Mouse (Mus musculus) right cerebral cortex, postnatal 25 days (tissue): ENCODE data around the gene Mrpl20.

Experiments
- DNase-seq: peaks from one replicate; pipeline ENCODE4 v3.0.0; 2022

Gene Mrpl20

DNA sequence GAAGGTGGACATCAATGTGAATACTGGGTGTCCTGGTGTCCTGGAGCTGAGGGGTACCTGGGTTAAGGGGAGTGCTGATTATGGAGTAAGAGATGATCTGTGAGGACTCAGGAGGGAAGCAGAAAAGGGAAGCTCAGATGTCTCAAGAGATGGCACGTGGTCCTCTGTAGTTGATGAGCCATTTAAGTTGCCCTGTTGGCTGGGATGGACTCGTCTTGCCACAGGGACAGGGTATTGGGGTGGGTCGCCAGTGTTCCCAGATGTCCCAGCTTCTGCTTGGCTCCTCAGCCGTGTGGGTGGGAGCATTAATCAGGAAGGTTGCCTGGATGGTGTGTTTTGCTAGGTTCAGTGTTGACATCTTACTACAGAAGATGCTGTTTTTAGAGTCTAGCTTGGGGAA lies 30.6 kb downstream of the Mrpl20 start:
- no peak for DNase-seq

DNA sequence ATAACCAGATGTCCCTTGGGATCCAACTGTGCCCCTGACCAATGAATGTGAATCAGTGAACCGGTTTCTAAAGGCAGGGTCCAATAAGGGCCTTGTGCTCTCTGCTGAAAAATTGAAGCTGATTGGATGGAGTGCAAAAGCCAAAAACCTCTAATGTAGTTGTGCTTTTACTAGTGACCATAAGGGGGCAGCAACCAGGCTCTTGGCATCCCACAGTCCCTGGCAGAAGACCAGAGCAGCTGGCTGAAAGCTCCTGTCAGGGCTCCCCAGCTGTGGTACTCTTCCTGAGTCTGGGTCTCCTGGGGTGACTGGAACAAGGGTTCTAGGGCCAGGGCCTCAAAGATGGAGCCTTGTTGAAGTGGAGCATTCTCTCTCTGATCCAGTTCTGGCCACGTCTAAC lies 31.2 kb downstream of the Mrpl20 start:
- DNase-seq, result peak; percentile 67

DNA sequence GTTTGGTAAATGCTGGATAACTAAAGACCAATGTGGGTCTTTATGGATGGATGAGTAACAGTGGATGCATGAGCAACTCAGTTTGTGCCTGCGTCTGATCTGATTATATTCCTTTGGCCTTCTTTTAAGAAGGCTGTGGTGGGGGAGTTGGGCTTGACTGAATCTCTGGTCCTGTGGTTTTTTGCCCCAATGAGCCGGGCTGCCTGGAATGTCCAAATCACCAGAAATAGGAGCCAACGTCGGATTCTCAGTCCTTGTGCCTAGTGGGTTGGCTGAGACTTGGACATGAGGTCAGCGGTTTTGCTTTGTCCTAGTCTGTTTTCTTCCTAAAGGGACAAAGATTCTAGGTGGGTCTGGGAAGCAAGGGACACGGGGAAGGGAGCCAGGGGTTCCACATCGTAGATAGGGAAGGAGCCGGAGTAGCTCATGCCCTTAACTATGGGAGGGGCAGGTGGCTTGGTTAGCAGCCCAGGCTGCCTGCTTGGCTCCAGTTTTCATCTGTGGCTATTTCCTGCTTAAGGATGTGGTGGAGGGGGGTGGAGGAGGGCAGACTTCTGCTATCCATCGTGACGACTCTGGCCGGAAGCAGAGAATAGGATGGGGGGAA lies 34.8 kb downstream of the Mrpl20 start:
- DNase-seq, result no peak

DNA sequence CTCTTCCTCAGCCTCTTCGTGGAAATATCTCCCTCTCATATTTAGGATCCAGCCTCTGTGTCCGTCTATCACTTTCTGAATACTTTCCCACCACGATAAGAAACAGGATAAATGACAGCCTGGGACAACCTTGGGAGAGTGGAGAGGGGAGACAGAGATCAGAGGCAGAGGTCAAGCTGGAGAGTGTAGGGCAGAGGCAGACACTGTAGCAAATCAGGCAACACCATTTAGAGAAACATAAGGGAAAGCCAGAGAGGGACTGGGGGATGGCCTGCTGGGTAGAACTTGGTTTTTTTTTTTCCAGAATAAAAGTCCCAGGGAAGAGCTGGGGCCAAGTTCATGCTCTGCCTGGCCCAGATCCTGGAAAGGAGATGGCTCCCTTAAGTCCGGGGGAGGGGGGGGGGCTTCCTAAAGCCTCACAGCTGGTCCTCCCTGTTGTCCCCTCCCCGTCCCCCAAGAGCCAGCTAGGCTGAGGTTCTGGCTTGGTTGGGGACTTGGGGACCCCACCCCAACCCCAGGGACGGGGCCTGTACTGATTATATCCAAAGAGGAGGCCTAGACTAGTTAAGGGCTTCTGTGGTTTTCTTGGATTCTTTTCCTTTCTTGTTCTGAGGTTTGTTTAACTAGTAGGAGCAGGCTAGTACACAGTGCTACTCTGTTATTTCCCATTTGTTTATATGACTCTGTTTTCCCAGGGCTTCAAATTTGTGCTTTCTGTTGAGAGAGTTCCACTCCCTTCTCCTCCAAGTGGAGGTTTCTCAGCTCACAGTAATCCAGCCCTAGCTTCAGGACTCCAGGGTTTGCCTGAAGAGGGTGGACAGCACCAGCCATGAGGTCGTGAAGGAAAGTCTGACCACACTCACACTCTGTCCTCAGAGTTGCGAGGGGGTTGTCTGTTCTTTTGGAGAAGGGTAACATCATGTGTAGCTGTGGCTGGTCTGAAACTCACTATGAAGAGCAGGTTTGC lies 35.8 kb downstream of the Mrpl20 start:
- DNase-seq, result no peak

DNA sequence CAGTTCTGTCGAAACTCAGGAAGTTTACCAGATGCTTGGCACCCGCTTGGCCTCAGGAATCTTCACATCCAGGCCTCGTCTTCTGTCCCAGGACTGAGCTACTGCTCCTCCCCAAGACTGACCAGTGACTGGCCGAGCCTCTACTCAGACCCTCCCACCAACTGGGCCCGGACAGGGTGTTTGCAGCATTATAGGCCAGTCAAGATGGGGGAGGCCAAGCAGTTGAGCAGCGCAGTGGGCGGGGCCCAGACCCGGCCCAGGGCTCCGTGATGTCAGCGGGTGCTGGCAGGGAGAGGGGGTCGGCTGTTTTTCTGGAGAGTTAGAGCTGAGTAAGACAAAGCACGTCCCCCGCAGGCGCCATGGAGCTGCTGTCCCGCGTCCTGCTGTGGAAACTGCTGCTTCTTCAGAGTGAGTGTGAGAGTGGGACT lies 36.8 kb downstream of the Mrpl20 start, which contains the start of gene Mxra8:
TSS of gene Mxra8 (plus strand) at position 198 of the 428 bp plus-strand sequence.
- no peak for DNase-seq

DNA sequence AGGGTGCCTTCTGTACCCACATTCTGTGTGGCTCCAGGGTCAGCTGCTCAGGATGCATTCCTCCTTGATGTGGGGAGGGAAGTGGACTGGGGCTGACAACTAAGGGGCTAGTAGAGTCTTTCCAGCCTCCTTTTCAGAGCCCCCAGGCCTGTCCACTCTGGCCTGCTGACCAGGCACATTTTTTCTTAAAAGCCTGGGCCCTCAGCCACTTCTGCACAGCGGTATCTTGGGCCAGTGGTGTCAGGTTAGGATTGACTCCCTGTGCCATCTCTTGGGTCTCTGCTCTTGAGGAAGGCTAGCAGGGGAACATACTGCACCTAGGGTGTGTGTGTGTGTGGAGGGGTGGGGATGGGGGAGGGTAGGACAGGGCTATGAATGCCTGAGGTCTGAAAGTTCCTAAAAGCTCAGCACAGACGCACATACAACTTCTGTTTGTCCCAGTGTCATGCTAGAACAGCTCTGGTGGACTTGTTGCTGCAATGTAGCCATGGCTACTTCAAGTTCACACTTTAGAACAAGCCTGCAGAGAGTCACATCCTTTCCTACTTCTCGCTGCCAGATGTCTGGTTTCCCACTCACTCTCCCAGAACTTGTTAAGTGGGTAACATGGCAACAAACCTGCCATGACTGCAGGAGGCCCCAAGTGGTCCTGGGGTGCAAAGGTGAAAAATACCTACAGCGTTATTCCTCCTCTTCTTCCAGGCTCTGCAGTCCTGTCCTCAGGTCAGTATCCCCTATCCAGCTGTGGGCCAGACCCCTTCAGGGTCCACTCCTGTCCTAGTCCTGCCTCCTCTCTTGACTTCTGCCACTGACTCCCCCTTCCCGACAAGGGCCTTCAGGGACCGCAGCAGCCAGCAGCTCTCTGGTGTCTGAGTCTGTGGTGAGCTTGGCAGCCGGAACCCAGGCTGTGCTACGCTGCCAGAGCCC lies 37.7 kb downstream of the Mrpl20 start:
- no peak for DNase-seq

DNA sequence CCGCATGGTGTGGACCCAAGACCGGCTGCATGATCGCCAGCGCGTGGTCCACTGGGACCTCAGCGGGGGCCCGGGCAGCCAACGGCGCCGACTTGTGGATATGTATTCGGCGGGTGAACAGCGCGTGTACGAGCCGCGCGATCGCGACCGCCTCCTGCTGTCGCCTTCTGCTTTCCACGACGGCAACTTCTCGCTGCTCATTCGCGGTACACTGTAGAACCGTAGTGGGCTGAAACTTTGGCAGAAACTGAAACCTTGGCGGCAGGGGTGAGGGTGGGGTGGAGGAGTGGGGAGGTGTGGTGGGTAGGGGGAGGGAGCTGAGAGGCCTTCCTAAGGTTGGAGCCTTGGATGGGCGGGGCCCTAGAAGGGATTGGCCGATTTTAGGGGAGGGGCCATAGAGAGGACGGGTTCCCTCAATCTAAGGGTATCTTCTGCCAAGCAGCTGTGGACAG lies 38.4 kb downstream of the Mrpl20 start:
- DNase-seq, result no peak

DNA sequence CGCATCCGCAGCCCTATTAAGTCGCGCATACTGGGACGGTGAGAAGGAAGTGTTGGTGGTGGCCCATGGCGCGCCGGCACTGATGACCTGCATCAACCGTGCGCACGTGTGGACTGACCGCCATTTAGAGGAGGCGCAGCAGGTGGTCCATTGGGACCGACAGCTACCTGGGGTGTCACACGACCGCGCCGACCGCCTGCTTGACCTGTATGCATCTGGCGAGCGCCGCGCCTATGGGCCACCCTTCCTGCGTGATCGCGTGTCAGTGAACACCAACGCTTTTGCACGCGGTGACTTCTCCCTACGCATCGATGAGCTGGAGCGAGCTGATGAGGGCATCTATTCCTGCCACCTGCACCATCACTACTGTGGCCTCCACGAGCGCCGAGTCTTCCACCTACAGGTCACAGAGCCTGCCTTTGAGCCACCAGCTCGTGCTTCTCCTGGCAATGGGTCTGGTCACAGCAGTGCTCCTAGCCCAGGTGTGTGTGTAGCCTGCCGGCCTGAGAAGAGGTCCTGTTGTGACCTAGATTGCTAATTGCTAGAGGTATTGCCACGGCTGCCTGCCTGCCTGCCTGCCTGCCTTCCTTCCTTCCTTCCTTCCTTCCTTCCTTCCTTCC lies 39.1 kb downstream of the Mrpl20 start:
- DNase-seq, result no peak

DNA sequence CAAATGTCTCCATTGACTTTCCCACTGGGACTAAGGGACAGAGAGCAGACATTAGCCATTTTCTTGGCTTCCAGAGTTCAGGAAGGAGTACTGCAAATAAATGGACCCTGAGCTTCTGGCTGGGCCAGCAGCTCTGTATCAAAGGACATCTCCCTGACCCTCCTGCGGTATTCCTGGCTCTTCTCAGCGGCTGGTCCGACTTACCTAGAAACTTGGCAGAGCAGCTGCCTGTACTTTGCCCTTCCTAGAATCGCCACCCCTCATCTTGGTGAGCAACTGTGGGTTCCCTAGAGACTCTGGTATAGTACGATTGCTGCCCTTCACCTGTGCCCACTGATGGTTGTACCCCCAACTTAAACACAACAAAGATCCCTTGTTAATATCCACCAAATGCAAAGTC lies 40.6 kb downstream of the Mrpl20 start:
- DNase-seq, result no peak

DNA sequence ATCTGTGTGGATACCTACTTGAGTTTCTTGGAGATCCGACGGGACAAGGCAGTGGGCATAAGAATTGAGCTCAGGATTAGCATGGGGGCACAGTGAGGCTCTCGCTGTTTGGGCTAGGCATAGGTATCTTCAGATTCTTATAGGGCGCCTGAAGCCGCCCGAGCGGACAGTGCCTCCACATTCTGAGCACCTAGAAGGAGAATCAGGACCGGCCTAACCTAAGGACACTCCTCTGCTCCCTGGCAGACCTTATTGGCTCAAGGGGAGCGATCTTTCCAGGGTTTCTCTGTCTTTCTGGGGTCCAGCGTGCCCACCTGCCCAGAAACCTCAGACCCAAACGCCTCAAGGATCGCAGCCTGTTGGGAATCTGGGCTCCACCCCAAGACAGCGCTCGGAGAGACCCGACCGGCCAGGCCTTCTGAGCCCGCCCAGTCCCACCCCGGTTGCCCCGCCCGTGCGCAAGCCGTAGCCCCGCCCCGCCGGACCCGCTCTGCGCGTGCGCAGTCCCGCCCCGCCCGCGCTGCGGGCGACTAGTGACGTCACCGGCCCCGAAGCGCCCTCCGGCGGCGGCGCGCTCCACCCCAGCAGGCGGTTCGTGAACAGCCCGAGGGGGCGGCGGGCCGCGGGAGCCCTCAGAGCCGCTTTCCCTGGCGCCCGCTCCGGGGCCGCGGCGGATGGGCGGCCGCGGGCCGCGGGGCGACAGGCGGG lies 44.3 kb downstream of the Mrpl20 start, which contains the start of gene Dvl1:
TSS of gene Dvl1 (plus strand) at position 532 of the 708 bp plus-strand sequence.
- peak; percentile 97 for DNase-seq

DNA sequence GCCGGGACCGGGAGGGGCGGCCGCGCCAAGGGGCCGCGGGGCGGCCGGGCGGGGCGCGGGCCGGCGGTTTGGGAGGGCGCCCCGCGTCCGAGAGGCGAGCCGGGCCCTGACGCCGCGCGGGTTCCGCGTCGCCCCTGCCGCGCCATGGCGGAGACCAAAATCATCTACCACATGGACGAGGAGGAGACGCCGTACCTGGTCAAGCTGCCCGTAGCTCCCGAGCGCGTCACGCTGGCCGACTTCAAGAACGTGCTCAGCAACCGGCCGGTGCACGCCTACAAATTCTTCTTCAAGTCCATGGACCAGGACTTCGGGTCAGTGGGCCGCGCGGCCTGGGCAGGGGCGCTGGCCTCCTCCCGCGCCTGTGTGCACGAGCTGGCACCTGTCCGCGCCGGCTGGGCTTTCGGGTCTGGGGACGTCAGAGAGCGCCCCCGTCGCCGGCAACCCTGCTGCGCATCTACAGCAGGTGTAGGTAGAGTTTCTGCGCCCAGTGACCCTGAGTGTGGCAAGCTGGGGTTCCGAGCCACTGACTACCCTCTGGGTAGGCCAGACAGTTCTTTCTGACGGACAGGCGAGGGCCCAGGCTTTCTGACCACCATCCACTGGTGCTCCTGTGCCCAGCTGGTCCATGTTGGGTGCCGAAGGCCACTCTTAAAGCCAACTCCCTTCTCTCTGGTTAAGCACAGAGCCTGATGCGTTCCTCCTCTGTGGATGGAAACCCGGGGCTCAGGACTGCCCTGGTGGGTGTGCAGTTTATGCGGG lies 45.1 kb downstream of the Mrpl20 start:
- no peak for DNase-seq

DNA sequence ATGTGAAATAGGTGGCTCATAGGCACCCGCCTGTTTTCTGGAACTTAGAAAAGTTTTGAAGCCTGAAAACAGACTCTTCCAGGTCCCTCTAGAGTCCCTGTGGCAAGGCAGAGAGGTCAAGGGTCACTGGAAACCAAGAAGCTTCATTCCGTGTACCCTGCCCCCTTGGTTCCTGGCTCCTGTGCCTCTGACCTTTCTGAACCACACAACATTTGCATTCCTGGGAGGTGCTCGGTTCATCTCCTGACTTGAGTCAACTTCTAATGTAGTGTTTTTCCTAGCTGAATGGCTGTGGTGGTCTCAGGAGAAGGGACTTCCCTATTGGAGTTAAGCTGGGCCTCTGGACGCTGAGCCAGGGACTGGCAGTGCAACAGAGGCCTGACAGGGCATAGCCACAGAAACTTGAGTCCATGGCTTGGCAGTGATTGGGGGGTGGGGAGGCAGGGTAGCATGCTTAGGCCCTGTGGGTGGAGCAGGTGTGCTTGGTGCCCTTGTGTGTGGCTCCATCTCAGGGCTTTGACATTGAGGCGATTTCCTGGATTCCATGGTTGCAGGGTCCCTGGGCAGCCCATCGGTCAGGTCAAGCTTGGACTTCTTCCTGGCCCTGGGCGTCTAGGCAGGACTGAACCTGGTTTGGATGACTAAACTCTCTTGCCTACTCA lies 45.9 kb downstream of the Mrpl20 start:
- no peak for DNase-seq

DNA sequence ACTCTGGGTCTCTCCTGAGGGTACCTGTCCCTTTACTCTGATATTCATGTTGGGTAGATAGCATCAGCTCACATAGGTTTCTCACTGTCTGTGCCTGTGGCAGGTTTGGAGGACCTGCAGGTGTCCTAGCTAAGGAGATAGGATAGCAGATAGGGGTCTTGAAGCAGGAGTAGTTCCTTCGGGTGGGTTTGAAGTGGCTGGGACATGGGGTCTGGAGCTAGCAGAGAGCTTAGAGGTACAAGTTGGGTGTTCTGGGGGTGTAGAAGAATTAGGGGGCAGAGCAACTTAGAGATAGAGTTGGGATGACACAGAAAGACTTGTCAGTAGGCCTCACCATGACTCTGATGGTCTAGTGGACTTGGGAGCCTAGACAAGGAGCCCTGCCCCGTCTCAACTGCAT lies 46.7 kb downstream of the Mrpl20 start:
- no peak for DNase-seq

DNA sequence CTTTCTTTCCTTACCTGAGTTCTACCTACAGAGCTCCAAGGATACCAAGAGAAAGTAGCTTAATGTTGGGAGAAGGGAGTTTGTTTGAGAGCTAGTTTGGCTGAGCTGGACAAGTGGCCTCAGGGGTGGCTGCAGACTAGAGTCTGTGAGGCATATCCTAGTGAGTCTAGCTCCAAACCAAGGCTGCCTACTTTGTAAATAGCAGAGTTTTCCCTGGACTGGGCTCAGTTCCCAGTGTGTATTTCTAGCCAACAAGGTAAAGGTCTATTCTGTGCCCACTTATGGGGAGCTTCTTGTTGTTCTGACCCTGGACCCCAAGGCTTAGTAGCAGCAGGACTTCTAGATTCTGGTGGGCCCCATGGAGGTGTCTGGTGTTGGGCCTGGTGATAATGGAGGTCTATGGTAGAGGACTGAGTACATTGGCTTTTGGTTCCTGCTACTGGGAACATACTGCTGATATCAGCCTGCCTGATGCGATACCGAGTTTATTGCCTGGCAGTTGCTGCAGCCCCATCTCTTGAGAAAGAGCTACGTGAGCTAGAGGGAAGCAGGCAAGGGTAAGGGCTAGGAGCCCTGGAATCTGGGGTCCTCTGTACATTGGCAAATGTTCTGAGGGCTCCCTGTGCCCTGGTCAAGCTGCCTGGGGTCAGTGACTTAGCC lies 47.2 kb downstream of the Mrpl20 start:
- no peak for DNase-seq

DNA sequence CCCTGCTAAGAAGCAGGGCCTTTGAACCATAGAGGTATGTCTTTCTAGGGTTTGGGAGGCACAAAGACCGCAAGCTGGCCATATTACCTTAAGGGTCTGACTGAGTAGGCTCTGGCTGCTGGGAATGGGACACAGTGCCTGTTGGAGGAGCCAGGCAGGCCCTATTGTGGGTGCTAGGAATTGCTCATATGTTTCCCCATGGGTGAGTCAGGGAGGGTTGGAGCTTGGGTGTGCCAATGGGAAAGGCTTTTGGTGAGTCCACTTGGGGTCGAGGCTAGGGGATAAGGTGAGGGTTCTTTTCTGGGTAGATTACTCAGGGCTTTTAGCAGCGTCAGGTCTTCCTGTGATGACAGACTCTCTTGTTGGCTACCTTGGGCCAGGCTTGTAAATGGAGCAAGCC lies 48.7 kb downstream of the Mrpl20 start:
- DNase-seq, result no peak

DNA sequence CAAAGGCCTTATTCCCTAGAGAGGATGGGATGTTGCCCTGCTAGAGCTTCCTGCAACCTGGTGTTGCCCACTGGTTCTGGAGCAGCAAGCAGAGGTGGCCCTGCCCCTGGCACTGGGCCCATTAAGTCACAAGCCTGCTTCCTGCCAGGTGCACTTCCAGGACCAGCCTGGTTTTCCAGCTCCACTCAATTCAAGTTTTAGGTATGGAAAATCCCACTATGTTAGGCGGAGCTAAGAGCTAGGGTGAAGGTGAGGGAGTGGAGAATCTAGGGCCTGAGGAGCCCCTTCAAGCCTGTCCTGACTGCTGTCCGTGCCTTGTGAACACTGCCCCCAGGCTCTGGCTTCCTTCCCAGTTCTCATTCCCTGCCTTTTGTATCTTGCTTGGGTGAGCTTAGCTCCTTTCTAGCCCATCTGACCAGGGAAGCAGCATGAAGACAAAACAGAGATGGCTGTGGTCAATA lies 49.3 kb downstream of the Mrpl20 start:
- no peak for DNase-seq

DNA sequence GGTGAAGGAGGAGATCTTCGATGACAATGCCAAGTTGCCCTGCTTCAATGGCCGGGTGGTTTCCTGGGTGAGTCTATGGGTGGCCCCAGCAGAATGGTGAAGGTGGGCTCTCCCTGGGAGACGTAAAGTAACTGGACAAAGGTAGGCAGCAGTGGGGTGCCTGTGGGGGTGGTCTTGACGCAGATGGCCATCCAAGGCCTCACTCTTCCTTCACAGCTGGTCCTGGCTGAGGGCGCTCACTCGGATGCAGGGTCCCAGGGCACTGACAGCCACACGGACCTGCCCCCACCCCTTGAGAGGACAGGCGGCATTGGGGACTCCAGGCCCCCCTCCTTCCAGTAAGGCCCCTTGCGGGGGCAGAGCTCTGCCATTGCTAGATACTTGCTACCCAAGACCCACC lies 50.7 kb downstream of the Mrpl20 start:
- no peak for DNase-seq

DNA sequence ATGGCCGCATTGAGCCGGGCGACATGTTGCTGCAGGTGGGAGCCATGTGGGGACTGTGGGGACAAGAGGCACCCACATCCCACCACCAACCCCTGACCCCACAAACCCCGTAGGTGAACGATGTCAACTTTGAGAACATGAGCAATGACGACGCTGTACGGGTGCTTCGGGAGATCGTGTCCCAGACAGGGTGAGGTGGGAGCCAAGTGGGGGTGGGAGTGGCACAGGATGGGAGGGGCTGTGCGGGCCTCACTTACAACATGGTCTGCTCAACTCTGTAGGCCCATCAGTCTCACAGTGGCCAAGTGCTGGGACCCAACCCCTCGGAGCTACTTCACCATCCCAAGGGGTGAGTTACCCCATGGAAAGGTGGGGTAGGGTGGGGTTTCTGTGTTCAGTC lies 52.3 kb downstream of the Mrpl20 start:
- DNase-seq, result no peak

DNA sequence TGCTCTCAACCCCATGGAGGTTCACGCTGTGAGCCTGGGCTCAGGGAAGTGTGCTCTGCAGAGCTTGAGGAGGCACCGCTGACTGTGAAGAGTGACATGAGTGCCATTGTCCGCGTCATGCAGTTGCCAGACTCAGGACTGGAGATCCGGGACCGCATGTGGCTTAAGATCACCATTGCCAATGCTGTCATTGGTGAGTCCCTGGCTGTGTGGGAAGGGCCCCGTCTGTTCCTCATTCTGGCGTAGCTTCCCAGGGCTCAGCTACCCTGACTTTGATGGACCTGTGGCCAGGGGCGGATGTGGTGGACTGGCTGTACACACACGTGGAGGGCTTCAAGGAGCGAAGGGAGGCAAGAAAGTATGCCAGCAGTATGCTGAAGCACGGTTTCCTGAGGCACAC lies 53.4 kb downstream of the Mrpl20 start:
- DNase-seq, result no peak

DNA sequence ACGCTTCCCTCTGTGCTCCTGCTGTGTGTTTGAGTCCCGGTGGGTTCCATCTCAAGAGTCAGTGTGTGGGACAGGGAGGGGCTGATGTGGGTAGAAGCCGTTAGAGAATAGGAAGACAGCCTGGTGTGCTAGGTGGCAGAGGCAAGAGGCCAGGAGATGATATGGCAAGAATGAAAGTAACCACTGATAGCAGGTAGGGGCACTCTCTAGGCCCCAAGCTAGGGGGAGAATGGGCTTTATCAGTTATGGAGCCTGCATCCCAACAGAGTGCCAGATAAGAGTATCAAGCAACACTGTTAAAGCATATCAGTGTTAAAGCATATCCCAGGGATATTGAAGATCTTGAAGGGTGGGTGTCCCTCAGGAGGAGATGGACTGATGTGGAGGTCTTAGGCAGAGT lies 54.2 kb downstream of the Mrpl20 start:
- no peak for DNase-seq
